Mouse (Mus musculus) brain, adult 10 weeks (tissue): Measurements from ENCODE around the gene Olfr65. TPM values are rescaled to one million over a fixed set of nuclear protein-coding genes. Genes with fewer than 3 reads are reported as not detected.

ENCODE experiments used
- polyA plus RNA-seq: library from polyadenylated mRNA; stranded (reverse); fragments of 350-450 nt; fragmentation: Illumina TruSeq; extraction: RNeasy Lipid Tissue Mini Kit (QIAGEN cat#74804); gene quantifications from one replicate; pipeline ENCODE4 v1.2.3, GENCODE M21; 2015; ENCODE audit warnings: low read depth, low replicate concordance

The Olfr65 gene
- not detected for polyA plus RNA-seq

GRCm38 (mm10) chr7:103903187-103903586 is at the start of gene Olfr65:
TSS of gene Olfr65 (plus strand) at chr7:103903487.

GRCm38 (mm10) chr7:103886152-103886551 is 17.1 kb upstream of the Olfr65 start, which contains the start of gene Olfr66:
TSS of gene Olfr66 (minus strand) at chr7:103886252.

GRCm38 (mm10) chr7:103894385-103894784 is 8.9 kb upstream of the Olfr65 start, which contains the start of gene Olfr64:
TSS of gene Olfr64 (minus strand) at chr7:103894485.

GRCm38 (mm10) chr7:103928525-103928924 is 25.2 kb downstream of the Olfr65 start, which contains the start of gene Olfr631:
TSS of gene Olfr631 (plus strand) at chr7:103928825.

GRCm38 (mm10) chr7:103934264-103934663 is 31.0 kb downstream of the Olfr65 start, which contains the start of gene Olfr632:
TSS of gene Olfr632 (plus strand) at chr7:103934347.

GRCm38 (mm10) chr7:103944137-103944536 is 40.9 kb downstream of the Olfr65 start, which contains the start of gene Olfr633:
TSS of gene Olfr633 (plus strand) at chr7:103944437.

Other genes with a start within 250 kb of the Olfr65 start
- gene Olfr623, start 239.8 kb upstream of the Olfr65 start, polyA plus RNA-seq, result not detected
- not detected for gene Olfr624, start 232.3 kb upstream of the Olfr65 start, polyA plus RNA-seq
- not detected for gene Olfr625-ps1, start 220.8 kb upstream of the Olfr65 start, polyA plus RNA-seq
- gene Olfr243, start 188.8 kb upstream of the Olfr65 start, polyA plus RNA-seq, result not detected
- gene Olfr628, start 173.1 kb upstream of the Olfr65 start, polyA plus RNA-seq, result not detected
- gene Olfr629, start 158.5 kb upstream of the Olfr65 start, polyA plus RNA-seq, result not detected
- not detected for gene Olfr630, start 146.2 kb upstream of the Olfr65 start, polyA plus RNA-seq
- gene Olfr69, start 131.9 kb upstream of the Olfr65 start, polyA plus RNA-seq, result not detected
- not detected for gene Olfr68, start 123.8 kb upstream of the Olfr65 start, polyA plus RNA-seq
- not detected for gene Olfr67, start 111.7 kb upstream of the Olfr65 start, polyA plus RNA-seq
- gene Hbb-bt, start 89.5 kb upstream of the Olfr65 start, polyA plus RNA-seq, result 154 TPM
- gene Hbb-bs, start 75.4 kb upstream of the Olfr65 start, polyA plus RNA-seq, result 1,248 TPM
- gene Hbb-bh2, start 63.0 kb upstream of the Olfr65 start, polyA plus RNA-seq, result not detected
- not detected for gene Hbb-bh1, start 60.3 kb upstream of the Olfr65 start, polyA plus RNA-seq
- gene Hbb-y, start 50.3 kb upstream of the Olfr65 start, polyA plus RNA-seq, result not detected
- gene Olfr66, start 17.2 kb upstream of the Olfr65 start, polyA plus RNA-seq, result not detected
- not detected for gene Olfr64, start 9.0 kb upstream of the Olfr65 start, polyA plus RNA-seq
- not detected for gene Olfr631, start 25.3 kb downstream of the Olfr65 start, polyA plus RNA-seq
- not detected for gene Olfr632, start 30.9 kb downstream of the Olfr65 start, polyA plus RNA-seq
- gene Olfr633, start 41.0 kb downstream of the Olfr65 start, polyA plus RNA-seq, result not detected
- not detected for gene Olfr635, start 67.7 kb downstream of the Olfr65 start, polyA plus RNA-seq
- gene Olfr638, start 95.3 kb downstream of the Olfr65 start, polyA plus RNA-seq, result not detected
- not detected for gene Olfr639, start 113.8 kb downstream of the Olfr65 start, polyA plus RNA-seq
- gene Olfr640, start 122.1 kb downstream of the Olfr65 start, polyA plus RNA-seq, result not detected
- not detected for gene Olfr641, start 132.0 kb downstream of the Olfr65 start, polyA plus RNA-seq
- not detected for gene Olfr642, start 149.2 kb downstream of the Olfr65 start, polyA plus RNA-seq
- not detected for gene 4930516K23Rik, start 158.0 kb downstream of the Olfr65 start, polyA plus RNA-seq
- not detected for gene Olfr644, start 168.4 kb downstream of the Olfr65 start, polyA plus RNA-seq
- not detected for gene Olfr645, start 182.0 kb downstream of the Olfr65 start, polyA plus RNA-seq
- not detected for gene Olfr646, start 201.4 kb downstream of the Olfr65 start, polyA plus RNA-seq
- gene Ubqln5, start 226.3 kb downstream of the Olfr65 start, polyA plus RNA-seq, result not detected
- not detected for gene Olfr643, start 233.9 kb downstream of the Olfr65 start, polyA plus RNA-seq
- gene Ubqln3, start 239.8 kb downstream of the Olfr65 start, polyA plus RNA-seq, result not detected
- not detected for gene Ubqlnl, start 247.1 kb downstream of the Olfr65 start, polyA plus RNA-seq